Mouse (Mus musculus) E14TG2a.4 (cell line): Measurements from ENCODE around the gene Otud7a.
A peak's percentile ranks its signal among the peaks of the same experiment; 100 is the strongest.

Experiments
- CTCF ChIP-seq: conservative IDR thresholded peaks from 2 replicates; pipeline ENCODE4 v1.5.1; 2014; ENCODE audit warnings: low read length
- NANOG ChIP-seq: IDR thresholded peaks from 2 replicates; pipeline ENCODE4 v1.6.1; 2014; ENCODE audit warnings: borderline replicate concordance, low read length, mixed read lengths

- TF ChIP-seq CTCF (peak; percentile 30), NANOG (no peak)
These were observed 354.8 kb downstream of the Otud7a start for GRCm38 (mm10) chr7:63799304-63799703.
